ENCODE assay signal across 9 mouse cellular contexts in the genomic region with DNA sequence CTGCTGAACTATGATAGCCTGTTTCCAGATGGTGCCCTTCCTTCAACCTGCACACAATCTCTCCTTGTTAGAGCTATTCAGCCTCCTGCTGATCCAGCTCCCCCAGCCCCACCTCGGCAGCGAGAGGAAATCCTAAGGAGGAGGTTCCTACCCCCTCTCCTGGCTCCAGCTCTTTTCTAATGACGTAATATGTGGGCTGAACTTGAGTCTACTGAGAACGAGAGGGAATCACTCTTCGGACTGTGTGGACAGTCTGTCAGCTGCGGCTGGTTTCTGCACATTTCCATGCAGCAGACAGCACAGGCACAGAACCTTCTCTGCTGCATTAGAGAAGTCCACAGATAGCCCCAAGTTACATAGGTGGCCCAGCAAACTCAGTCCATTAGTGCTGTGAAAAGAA. TPM values are rescaled to one million over a fixed set of nuclear protein-coding genes. Genes with fewer than 3 reads are reported as not detected.
DNase-seq lines count a peak whose midpoint lies in the region; ATAC-seq and TF ChIP-seq lines count a peak whose summit lies in the region.
"Had no signal": no experiment of that assay in that cellular context is flagged by ENCODE, and none has a peak within 500 bp of the region (broad histone marks: within the 10 kb centered on the region; RNA-seq: fewer than 3 reads in every experiment).

No protein-coding gene starts in this region.

- peak overlapping the region; percentile 44 for H3K4me3 ChIP-seq in intestine, embryonic 16.5 days (ENCODE audit: low read length)
- no peak overlapping the region for H3K4me3 ChIP-seq in liver, adult 2 months (ENCODE audit: insufficient read depth, low read depth, low read length)
- H3K4me3 ChIP-seq in neural tube, embryonic 15.5 days (replicated peaks), result peak overlapping the region; percentile 18; the same call in 1 of the 2 replicates
- H3K4me3 ChIP-seq in cerebellum, adult 2 months (replicated peaks; ENCODE audit: insufficient read depth, low read depth, low read length), result no peak overlapping the region

- no peak for TF ChIP-seq CTCF in liver, adult 2 months (IDR thresholded peaks at IDR 0.05; ENCODE audit: low read depth, low read length)
- no peak for TF ChIP-seq CTCF in cerebellum, adult 2 months (IDR thresholded peaks at IDR 0.05; ENCODE audit: borderline replicate concordance, insufficient read depth, low read depth, low read length)

- H3K79me2 ChIP-seq in liver, adult 2 months (ENCODE audit: control insufficient read depth, insufficient read depth, low read length), result no peaks in the 10 kb centered on the region

- ATAC-seq in intestine, embryonic 16.5 days, result peak; percentile 95
- ATAC-seq in neural tube, embryonic 15.5 days (ENCODE audit: low FRiP score), result 0 out of 2 replicates have a peak, but pooled peaks have one; percentile 35

- no peak for TF ChIP-seq POLR2A in liver, adult 2 months (IDR thresholded peaks at IDR 0.05; ENCODE audit: extremely low read depth, insufficient read depth, low read length)
- TF ChIP-seq POLR2A in cerebellum, adult 2 months (IDR thresholded peaks at IDR 0.05; ENCODE audit: borderline replicate concordance, insufficient read depth, low read length), result no peak

- no peaks in the 10 kb centered on the region for H3K9me3 ChIP-seq in intestine, embryonic 16.5 days (ENCODE audit: control insufficient read depth, low read length)
- no peaks in the 10 kb centered on the region for H3K9me3 ChIP-seq in neural tube, embryonic 15.5 days (replicated peaks)

- H3K4me2 ChIP-seq in intestine, embryonic 16.5 days (ENCODE audit: low read depth, low read length), result peak overlapping the region; percentile 49
- H3K4me2 ChIP-seq in neural tube, embryonic 15.5 days, result peak overlapping the region; percentile 33

- H3K4me1 ChIP-seq in intestine, embryonic 16.5 days (ENCODE audit: control insufficient read depth, insufficient read depth, low read length), result peaks cover 10% of the 10 kb centered on the region
- peaks cover 8% of the 10 kb centered on the region; the same call in 1 of the 2 replicates for H3K4me1 ChIP-seq in liver, adult 2 months (ENCODE audit: control insufficient read depth, insufficient read depth, low read length)
- 0 out of 2 replicates have a peak, but pooled peaks cover 9% of the 10 kb centered on the region for H3K4me1 ChIP-seq in neural tube, embryonic 15.5 days
- H3K4me1 ChIP-seq in cerebellum, adult 2 months (ENCODE audit: control insufficient read depth, insufficient read depth, low read length), result peaks cover 6% of the 10 kb centered on the region

- H3K27me3 ChIP-seq in intestine, embryonic 16.5 days (replicated peaks; ENCODE audit: control insufficient read depth, insufficient read depth, low read length), result no peaks in the 10 kb centered on the region
- no peaks in the 10 kb centered on the region for H3K27me3 ChIP-seq in liver, adult 2 months (ENCODE audit: control insufficient read depth, insufficient read depth, low read length)
- no peaks in the 10 kb centered on the region for H3K27me3 ChIP-seq in neural tube, embryonic 15.5 days (replicated peaks)
- no peaks in the 10 kb centered on the region for H3K27me3 ChIP-seq in cerebellum, adult 2 months (ENCODE audit: control insufficient read depth, insufficient read depth, low read length)

- DNase-seq in adrenal gland, adult (ENCODE audit: inconsistent age in 2 of 2, low spot score in 1 of 2), result peak; percentile 67 to 92
- DNase-seq in embryo, embryonic 9.5 days (ENCODE audit: extremely low spot score), result peak; percentile 61
- peak; percentile 69 to 70 for DNase-seq in heart, adult 18-20 months
- DNase-seq in liver, adult 2 months (ENCODE audit: extremely low read depth, low read depth, low spot score), result peak; percentile 64
- no peak for DNase-seq in cerebellum, adult 2 months
- no peak for DNase-seq in spleen, postnatal 4 days (ENCODE audit: low spot score in 2 of 2)

- H3K9ac ChIP-seq in intestine, embryonic 16.5 days (ENCODE audit: low read depth, low read length), result peak overlapping the region; percentile 53
- no peak overlapping the region for H3K9ac ChIP-seq in liver, adult 2 months (ENCODE audit: low read depth, low read length)
- 0 out of 2 replicates have a peak overlapping the region, but pooled peaks have one; percentile 3 for H3K9ac ChIP-seq in neural tube, embryonic 15.5 days (replicated peaks)
- H3K9ac ChIP-seq: liver, embryonic 14.5 days had no signal

- WGBS in intestine, embryonic 16.5 days, result under 1% methylated on average over 6 of the region's 6 CpGs
- WGBS in liver, adult 2 months, result 3% methylated on average over 6 of the region's 6 CpGs
- WGBS in neural tube, embryonic 15.5 days, result 4% methylated on average over 6 of the region's 6 CpGs
- WGBS in cerebellum, adult 2 months, result 12% methylated on average over 6 of the region's 6 CpGs

- H3K27ac ChIP-seq in intestine, embryonic 16.5 days (ENCODE audit: low read length), result peak overlapping the region; percentile 66
- H3K27ac ChIP-seq in liver, adult 2 months (replicated peaks; ENCODE audit: insufficient read depth, low read depth, low read length), result no peak overlapping the region
- no peak overlapping the region for H3K27ac ChIP-seq in neural tube, embryonic 15.5 days (replicated peaks)
- H3K27ac ChIP-seq in cerebellum, adult 2 months (ENCODE audit: insufficient read depth, low read length), result no peak overlapping the region
- H3K27ac ChIP-seq: liver, embryonic 14.5 days had no signal

- H3K36me3 ChIP-seq in intestine, embryonic 16.5 days (ENCODE audit: control insufficient read depth, insufficient read depth, low read length), result no peaks in the 10 kb centered on the region
- no peaks in the 10 kb centered on the region for H3K36me3 ChIP-seq in liver, adult 2 months (ENCODE audit: control insufficient read depth, insufficient read depth, low read length)
- no peaks in the 10 kb centered on the region for H3K36me3 ChIP-seq in neural tube, embryonic 15.5 days

RNA-seq across cellular contexts. Expression of a gene that starts 0.3 kb away (rescaled TPM):
- total RNA-seq in heart, adult 18-20 months (2021), result 1 to 10 TPM; 2.1 to 3.1 TPM
- 29.4 and 29.8 TPM in 2 replicates for polyA plus RNA-seq in intestine, embryonic 16.5 days (2015; fragmentation: Nextera tagmentation; extraction: Ambion mirVana)
- total RNA-seq in liver, adult 2 months (2014; rRNA removed), result 0.13 and 0.37 TPM in 2 replicates
- polyA plus RNA-seq in liver, adult 2 months (2012; rRNA removed), result 0.16 and 0.21 TPM in 2 replicates
- 3.2 and 3.8 TPM in 2 replicates for polyA plus RNA-seq in neural tube, embryonic 15.5 days (2015; fragmentation: Nextera tagmentation; extraction: Ambion mirVana)
- 0.28 and 0.32 TPM in 2 replicates for polyA plus RNA-seq in cerebellum, adult 2 months (2012; rRNA removed)

Comparison
In these comparisons a context has a peak if more than half of its experiments do, and no peak if none do; other contexts are left out.
1. DNase-seq: peak in adrenal gland, adult (2 of 2), embryo, embryonic 9.5 days (single experiment), heart, adult 18-20 months (2 of 2) and liver, adult 2 months (single experiment); none in cerebellum, adult 2 months (0 of 2) and spleen, postnatal 4 days (0 of 2).
2. H3K4me3 ChIP-seq: peak in intestine, embryonic 16.5 days (single experiment) and neural tube, embryonic 15.5 days (single experiment); none in liver, adult 2 months (single experiment) and cerebellum, adult 2 months (single experiment).